Mouse (Mus musculus) CD4-positive helper T cell, adult 2 months (primary cell): Measurements from ENCODE around the gene Scgb1c1.

Experiments
- DNase-seq: peaks from one replicate; pipeline ENCODE4 v3.0.0-alpha.2; 2012; ENCODE audit warnings: low read depth, missing footprints, low spot score

Scgb1c1 gene

DNA sequence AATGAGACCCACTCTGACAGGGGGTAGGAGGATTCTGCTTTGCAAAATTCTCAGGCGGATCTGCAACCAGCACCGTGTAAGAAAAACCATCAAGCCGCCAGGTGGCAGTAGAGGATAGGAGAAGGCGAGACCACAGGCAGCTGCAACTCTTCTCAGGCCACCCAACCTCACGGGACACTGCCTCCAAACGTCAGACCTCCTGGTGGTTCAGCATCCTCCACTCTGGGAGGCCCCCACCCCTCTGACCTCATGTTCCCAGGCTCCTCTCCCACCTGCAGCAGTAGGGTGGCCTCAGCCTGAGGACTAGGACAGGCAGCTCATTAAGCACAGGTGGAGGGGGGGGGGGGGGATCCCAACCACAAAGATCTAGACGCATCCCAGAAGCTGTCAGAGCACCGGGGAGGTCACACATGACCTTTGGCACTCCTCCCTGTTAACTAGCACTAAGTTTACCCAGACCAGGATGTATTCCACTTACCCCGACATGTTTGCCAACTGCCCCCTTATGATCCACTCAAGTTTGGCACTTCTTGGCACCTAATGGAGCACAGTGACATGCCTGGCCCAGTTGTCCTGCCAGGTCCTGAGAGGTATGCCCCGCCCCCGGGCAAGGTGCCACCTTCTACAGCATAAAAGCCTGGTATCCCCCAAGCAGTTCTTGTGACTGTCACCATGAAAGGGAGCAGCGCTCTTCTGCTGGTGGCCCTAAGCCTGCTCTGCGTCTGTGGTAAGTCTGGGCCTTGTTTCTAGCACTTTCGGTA is at the start of gene Scgb1c1:
Scgb1c1 (plus strand) TSS at position 643 of the 761 bp plus-strand sequence.
- peak; percentile 84 for DNase-seq

DNA sequence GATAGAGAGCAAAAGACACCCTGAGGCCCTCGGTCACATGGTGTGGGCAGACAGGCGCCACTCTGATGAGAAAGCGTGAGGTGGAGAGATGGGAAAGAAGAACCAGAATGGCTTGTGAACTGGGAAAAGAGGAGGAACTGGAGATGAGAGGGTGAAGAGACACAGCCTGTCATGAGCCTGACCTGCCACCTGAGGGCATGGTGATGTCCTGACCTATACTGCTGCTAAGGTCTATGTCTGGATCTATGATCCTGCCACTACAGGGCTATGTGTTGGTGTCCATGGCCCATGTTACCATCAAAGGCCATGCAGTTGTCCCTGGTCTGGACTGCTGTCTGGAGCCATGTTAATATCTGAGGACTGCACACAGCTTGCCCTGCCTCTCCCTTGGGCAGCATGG is 47.7 kb upstream of the Scgb1c1 start:
- DNase-seq = no peak

GRCm38 (mm10) chr7:140798212-140798611 is 47.1 kb upstream of the Scgb1c1 start:
- no peak for DNase-seq

- no peak for DNase-seq
These were observed 42.7 kb upstream of the Scgb1c1 start for GRCm38 (mm10) chr7:140802629-140803028.

DNA sequence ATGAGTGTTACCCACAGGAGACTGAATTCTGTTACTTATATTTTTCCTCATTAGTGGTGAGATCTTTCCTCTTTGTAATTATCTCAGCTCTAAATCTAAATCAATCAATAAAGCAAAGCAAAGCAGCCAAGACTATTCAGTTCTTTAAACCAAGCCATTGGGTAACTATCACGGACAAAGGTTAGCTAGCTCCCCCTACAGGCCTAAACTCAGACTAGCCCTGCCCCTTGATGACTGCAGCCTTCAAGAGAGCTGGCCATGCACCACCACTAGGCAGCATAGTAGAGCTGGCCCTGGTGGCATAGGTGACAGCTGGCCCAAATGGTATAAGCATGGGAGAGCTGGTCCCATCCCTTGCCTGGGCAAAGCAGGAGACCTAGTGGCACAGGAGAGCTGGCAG is 39.6 kb upstream of the Scgb1c1 start:
- peak; percentile 66 for DNase-seq

- DNase-seq = no peak
These were observed 34.9 kb upstream of the Scgb1c1 start for GRCm38 (mm10) chr7:140810496-140810895.

DNA sequence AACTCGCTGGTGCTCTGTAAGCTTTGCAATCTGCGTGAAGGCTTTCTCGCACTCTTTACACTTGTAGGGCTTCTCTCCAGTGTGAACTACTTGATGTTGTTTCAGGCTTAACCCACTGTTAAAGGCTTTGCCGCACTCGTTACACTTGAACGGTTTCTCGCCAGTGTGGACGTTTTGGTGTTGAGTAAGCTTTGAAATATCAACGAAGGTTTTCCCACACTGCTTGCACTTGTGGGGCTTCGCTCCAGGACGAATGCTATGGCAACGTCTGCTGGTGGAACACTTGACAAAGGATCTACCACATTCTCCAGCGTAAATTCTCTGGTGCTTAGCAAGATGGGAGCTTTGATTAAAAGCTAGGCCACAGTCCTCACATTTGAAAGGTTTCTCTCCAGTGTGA is 33.6 kb upstream of the Scgb1c1 start:
- DNase-seq = no peak

DNA sequence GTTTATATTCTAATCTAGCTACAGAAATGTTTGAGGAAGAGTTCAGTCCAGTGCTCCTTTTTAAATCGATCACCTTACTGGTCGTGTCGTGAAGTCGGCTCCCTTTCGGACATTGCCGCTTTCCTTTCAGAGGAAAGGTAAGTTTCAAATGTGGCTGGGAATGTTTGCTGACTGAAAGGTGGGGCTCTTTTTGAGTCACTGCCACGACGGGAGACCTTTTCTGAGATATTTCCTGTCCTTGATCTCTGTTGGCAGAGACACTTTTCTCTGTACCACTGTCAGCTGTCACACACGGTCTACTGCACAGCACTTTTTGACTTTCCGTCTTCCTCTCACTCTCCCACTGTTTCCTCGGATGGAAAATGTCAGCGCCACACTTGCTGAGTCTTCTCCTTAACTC is 32.5 kb upstream of the Scgb1c1 start:
- DNase-seq = no peak

GRCm38 (mm10) chr7:140820173-140820572 is 25.2 kb upstream of the Scgb1c1 start:
- DNase-seq = no peak

DNA sequence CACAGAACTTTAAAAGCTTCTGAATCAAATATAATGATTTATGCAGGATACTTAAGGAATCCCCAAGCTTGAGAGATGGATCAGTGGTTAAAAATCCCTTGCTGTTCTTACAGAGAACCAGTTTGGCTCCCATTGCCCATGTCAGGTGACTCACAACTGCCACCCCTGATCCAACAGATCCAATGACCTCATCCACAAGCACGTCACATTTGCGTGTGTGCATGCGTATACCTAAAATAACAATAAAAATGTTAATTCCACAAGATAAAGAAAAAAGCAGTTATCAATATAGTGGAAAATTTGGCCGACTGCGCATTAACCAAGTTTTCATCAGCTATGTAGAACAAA is 24.1 kb upstream of the Scgb1c1 start:
- no peak for DNase-seq

DNA sequence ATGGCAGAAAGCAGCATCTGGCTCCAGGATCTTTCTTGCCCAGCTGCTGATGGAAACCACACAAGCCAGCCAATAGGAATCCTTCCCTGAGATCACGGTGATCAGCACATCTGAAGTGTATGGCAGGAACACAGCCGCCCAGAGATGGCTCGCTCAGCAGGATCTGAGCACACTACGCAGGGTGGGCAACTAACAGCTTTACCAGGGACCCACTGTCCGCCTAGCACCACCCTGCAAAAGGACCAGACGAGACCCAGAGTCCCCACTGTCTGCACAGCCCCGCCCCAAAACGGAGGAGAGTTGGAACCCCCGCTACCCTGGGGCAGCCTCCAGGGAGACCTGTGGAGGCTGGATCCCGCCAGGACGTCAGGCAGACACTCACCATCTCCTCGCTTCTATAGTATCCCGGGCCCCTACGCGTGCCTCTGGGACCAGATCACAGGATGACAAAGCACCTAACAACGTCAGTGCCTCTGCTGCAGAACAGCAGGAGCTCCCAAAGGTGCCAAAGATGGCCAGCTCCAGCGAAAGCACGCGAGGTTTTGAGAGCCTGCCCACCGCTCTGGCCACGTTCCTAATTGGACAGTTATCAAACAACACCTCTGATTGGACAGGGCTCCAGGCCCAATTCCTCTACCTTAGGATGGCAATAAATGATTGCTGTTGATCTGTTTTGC is 23.6 kb upstream of the Scgb1c1 start, which contains the start of gene Zfp941:
Zfp941 (minus strand) TSS at position 526 of the 677 bp plus-strand sequence.
- DNase-seq = no peak

DNA sequence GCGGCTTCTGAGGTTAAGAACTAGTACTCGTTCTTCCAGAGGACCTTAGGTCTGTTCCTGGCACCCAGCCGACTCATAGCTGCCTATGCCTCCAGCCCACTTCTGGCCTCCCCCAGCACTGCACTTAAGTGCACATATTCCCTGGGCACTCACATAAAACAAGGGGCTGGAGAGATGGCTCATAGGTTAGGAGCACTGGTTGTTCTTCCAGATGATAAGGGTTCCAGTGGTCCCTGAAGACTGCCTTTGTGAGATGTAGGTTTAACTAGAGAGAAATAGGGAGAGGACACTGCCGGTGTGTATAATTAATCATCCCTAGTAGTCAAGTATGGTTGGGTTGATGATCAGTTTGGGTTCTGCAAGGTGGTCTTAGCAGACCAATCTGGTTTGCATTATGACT is 22.6 kb upstream of the Scgb1c1 start:
- no peak for DNase-seq

DNA sequence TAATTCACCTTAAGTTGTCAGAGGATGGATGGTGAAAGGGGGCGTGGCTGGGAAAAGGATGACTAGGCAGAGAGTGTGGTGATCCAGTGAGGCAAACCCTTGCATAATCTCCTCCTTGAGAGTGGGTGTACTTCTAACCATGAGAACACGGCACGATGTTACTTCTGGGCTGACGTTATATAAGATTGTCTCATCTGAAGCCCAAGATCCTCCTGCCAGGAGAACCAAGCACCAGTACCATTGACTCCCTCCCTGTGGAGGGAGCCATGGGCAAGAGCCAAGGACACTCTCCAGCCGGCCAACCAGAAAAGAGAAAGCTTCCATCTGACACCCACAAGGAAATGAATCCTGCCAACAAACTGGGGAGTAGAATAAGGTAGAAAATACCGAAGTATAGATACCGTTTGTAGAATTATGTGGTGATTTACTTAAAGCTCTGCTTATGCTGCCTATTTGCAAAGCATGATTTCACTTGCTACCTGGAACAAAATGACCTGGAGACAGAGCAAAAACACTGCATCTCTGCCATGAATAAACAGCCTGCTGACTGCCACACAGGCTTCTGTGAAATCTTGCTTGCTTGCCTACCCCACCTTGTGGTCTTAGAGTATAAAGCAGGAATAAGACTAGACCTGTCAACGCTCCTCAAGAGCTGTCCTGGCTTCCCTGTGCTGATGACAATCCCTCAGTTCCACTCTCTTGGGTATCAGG is 17.0 kb upstream of the Scgb1c1 start:
- DNase-seq = peak; percentile 25

GRCm38 (mm10) chr7:140831447-140831846 is 13.9 kb upstream of the Scgb1c1 start:
- no peak for DNase-seq

DNA sequence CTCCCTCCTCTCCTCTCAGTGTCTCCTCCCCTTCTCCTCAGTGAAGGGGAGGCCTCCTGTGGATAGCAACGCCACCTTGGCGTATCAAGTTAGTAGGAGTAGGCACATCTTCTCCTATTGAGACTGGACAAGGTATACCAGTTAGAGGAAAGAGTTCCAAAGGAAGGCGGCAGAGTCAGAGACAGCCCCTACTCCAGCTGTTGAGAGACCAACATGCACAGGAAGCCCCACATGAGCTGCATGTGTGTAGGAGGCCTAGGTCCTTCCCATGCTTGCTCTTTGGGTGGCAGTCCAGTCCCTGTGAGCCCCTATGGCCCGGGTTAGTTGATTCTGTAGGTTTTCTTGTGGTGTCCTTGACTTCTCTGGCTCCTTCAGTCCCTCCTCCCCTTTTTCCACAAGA is 12.0 kb upstream of the Scgb1c1 start:
- no peak for DNase-seq

- DNase-seq = no peak
These were observed 10.2 kb upstream of the Scgb1c1 start, which contains the start of gene Urah for GRCm38 (mm10) chr7:140834968-140835757. TSS of gene Urah (plus strand) at chr7:140835018.

GRCm38 (mm10) chr7:140835758-140836087 is 9.6 kb upstream of the Scgb1c1 start:
- no peak for DNase-seq

DNA sequence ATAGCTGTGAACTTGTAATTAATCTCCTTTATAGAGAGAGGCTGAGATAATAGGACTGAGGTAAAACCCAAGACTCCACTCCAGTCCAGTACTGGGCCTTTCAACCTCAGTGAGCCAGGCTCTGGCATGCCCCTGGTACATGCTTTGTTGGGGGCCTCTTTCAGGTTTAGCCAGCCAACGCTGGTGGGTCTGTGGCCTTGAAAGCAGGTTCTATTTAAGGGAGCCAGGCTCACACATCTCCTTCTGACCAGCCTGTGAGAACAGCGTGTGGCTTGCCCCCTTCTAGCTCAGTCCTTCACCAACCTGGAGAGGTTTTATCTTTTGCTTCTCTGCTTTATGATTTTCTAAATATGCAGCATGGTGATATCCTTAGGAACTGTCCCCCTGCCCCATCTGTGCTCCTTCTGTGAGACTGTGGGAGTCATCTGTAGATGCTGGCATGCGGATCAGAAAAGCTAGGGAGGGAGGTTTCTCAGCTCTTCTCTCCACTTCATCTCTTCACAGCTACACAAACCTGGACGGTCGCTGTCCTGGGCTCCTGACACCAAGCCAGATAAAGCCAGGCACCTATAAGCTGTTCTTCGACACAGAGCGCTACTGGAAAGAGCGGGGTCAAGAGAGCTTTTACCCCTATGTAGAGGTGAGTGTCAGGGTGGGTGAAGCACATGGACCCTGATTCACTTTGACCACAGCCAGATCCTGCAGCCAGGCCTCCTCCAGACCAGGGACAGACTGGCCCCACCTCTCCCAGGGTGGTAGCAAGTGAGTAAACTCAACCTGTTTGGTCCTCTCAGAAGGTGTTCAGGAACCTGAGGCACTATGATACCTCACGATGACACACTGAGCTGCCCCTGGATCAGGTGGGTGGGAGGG is 8.9 kb upstream of the Scgb1c1 start:
- DNase-seq = no peak

- DNase-seq = no peak
These were observed 5.8 kb upstream of the Scgb1c1 start for GRCm38 (mm10) chr7:140839556-140839955.

GRCm38 (mm10) chr7:140840750-140841735 is 4.3 kb upstream of the Scgb1c1 start:
- no peak for DNase-seq
